Mouse (Mus musculus): Measurements from ENCODE around the gene Fam219b. TPM values are rescaled to one million over a fixed set of nuclear protein-coding genes. Genes with fewer than 3 reads are reported as not detected.

Gene Fam219b
- 10 to 100 TPM; 20.9 to 23.4 TPM for total RNA-seq (2021)
- long read RNA-seq, experiment 1, transcript Fam219b-201 (4 exons, 3,001 nt): minor isoform, 7 of 36 reads
- long read RNA-seq, experiment 1, transcript Fam219b-202 (5 exons, 3,017 nt): major isoform, 24 of 36 reads
- long read RNA-seq, experiment 1, partial matches to known transcripts: 1 of 36 reads
- long read RNA-seq, experiment 1, other reads (novel, unspliced or antisense): 4 of 36 reads
- long read RNA-seq, experiment 2, transcript Fam219b-202 (5 exons, 3,017 nt): major isoform, 12 of 23 reads
- long read RNA-seq, experiment 2, transcript Fam219b-201 (4 exons, 3,001 nt): minor isoform, 6 of 23 reads
- long read RNA-seq, experiment 2, partial matches to known transcripts: 0 of 23 reads
- long read RNA-seq, experiment 2, other reads (novel, unspliced or antisense): 5 of 23 reads

DNA sequence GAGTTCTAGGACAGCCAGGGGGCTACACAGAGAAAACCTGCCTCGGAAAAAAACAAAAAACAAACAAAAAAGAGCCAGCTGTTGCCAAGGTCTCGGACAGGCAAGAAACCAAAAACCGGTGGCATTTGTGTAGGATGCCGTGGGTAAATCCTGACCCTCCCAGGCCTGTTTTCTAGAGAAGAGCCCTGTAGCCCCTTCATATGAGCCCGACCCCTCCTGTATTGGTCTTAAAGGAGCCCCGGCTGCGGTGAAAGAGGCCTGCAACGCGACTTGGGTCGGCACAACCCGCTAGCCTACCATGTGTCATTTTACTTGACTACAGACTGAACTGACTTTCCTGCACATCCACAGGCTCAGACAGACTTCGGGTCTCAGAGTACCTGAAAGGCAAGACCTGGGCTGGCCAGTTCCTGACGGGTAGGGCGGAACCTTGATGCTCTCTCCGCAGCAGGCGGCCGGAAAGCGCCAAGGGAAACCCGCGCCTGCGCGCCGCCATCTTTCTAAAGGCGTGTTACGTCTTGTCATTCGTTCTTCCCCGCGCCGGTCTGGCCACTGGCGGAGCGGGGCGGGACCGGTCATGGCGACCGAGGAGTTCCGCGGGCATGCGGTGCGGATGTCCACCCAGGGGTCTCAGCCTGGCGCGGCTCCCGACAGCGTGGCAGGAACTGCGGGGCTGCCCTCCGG is at the start of gene Fam219b:
TSS of gene Fam219b (plus strand) at position 485 of the 684 bp plus-strand sequence.
- DNase-seq (ENCODE audit: low spot score in 2 of 2): peak; percentile 91 to 94

DNA sequence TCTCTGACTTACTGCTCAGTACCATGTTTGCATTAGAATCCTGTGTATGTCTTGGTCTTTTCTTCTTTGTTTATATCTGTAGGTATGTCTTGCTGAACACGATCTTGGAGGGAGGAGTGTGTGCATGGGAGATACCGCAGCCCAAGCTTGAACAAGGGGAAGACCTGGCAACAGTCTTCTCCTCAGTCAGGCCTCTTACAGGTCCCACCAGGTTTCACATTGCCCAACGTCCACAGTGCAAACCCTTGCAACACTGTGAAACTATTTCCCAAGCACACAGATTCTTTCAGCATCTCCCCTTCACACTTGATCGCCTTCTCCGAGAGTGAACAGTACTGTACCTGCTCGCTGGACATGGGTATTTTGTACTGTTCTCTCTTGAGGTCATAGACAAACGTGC is 49.5 kb upstream of the Fam219b start:
- no peak for DNase-seq (ENCODE audit: low spot score in 2 of 2)

GRCm38 (mm10) chr9:57493532-57493931 is 43.8 kb upstream of the Fam219b start:
- DNase-seq (ENCODE audit: low spot score in 2 of 2): no peak

- no peak for DNase-seq (ENCODE audit: low spot score in 2 of 2)
Measured at GRCm38 (mm10) chr9:57494970-57495369, 42.4 kb upstream of the Fam219b start.

- no peak for DNase-seq (ENCODE audit: low spot score in 2 of 2)
Measured at GRCm38 (mm10) chr9:57497236-57497635, 40.1 kb upstream of the Fam219b start.

DNA sequence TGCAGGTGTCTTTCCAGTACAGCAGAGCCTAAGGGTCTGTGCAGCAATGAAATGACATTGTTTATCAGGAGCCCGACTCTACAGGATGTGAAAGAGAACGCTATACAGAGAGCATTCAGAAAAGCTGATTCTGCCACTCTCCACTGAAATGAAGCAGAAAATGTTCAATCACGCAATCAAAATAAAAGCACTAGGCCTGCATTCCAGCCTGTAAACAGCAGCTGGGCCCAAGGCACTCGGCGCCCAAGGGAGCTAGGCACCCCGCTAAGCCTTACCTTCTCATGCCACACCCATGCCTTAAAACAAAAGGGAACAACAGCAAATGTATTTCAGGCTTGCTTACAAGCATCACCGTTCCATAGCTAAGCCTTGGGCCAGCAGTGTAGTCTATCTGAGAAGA is 38.8 kb upstream of the Fam219b start:
- no peak for DNase-seq (ENCODE audit: low spot score in 2 of 2)

- no peak for DNase-seq (ENCODE audit: low spot score in 2 of 2)
Measured at GRCm38 (mm10) chr9:57501452-57501851, 35.9 kb upstream of the Fam219b start.

GRCm38 (mm10) chr9:57501861-57502260 is 35.5 kb upstream of the Fam219b start:
- DNase-seq (ENCODE audit: low spot score in 2 of 2): peak in 1 of 2 experiments; percentile 25

GRCm38 (mm10) chr9:57502911-57503621 is 34.3 kb upstream of the Fam219b start:
- no peak for DNase-seq (ENCODE audit: low spot score in 2 of 2)

DNA sequence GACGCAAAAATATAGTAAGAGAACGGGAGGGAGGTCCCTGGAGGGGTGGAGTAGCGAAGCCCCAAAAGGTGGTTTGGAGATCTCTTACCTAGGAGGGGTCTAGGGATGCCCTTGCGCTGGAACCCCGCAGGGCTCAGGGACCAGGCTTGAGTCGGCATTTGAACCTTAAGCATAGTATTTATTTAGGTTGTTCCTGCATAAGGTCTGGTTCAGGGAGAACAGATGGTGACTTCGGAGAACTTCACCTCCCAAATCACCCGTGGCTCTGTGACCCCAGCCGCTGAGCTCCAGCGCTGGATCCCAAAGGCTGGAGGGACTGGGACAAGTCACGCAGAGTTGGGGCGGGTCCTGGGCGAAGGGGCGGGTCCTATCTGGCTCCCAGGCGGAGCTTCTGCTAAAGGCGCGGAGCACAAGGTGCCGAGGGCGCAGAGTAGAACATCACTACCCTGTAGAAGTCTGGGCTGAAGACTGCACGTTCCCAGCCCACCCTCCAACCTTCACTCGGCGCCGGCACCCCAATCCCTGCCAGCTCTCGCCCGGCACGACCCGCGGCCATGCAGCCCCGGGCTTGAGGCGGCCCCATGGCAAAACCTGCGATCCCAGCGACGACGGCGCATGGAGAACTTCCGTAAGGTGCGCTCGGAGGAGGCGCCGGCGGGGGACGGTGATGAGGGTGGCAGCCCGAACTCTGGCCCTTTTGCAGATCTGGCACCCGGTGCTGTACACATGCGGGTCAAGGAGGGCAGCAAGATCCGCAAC is 33.5 kb upstream of the Fam219b start, which contains the start of gene Rpp25:
TSS of gene Rpp25 (plus strand) at position 405 of the 759 bp plus-strand sequence.
- peak in 1 of 2 experiments; percentile 19 for DNase-seq (ENCODE audit: low spot score in 2 of 2)

GRCm38 (mm10) chr9:57504381-57504700 is 33.0 kb upstream of the Fam219b start:
- DNase-seq (ENCODE audit: low spot score in 2 of 2): peak in 1 of 2 experiments; percentile 38

DNA sequence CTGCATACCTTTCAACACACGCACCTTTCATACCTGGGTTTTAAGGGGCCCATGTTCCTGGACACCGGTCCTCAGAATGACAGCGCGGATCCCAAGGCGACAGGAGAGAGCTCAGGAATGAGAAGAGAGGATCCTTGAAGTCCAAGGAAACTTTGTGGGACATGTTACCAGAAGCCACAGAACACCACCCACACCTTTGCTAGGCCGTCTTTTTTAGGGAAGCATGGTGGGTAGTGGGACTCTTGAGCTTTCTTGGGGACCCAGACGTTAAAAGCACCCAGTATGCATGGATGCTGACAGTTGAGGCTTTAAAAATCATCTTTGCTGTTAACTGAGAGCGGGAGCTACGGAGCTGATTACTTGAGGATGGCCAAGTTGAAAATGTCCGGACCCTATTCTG is 32.4 kb upstream of the Fam219b start:
- DNase-seq (ENCODE audit: low spot score in 2 of 2): no peak

DNA sequence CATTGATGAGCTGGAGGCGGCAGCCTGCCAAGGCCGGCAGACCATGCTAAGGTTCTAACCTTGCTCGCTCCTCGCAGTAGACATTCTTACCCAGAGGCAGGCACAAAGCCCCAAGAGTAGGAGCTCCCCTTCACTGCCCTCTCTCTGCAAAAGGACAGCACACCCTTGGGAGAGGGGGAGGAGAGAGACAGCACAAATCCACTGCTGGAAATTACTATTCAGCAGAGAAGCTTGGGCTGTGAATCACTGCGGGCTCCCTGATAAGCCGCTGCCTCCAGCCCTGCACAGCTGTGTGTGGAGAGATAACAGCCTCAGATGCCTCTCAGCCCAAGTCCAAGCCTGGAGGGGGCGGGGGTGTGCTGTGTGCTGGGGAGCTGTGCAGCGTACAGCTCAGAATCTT is 31.6 kb upstream of the Fam219b start:
- DNase-seq (ENCODE audit: low spot score in 2 of 2): peak in 1 of 2 experiments; percentile 13

- DNase-seq (ENCODE audit: low spot score in 2 of 2): no peak
Measured at GRCm38 (mm10) chr9:57510577-57510976, 26.8 kb upstream of the Fam219b start.

- DNase-seq (ENCODE audit: low spot score in 2 of 2): peak; percentile 56 to 58
Measured at GRCm38 (mm10) chr9:57517113-57517512, 20.2 kb upstream of the Fam219b start.

DNA sequence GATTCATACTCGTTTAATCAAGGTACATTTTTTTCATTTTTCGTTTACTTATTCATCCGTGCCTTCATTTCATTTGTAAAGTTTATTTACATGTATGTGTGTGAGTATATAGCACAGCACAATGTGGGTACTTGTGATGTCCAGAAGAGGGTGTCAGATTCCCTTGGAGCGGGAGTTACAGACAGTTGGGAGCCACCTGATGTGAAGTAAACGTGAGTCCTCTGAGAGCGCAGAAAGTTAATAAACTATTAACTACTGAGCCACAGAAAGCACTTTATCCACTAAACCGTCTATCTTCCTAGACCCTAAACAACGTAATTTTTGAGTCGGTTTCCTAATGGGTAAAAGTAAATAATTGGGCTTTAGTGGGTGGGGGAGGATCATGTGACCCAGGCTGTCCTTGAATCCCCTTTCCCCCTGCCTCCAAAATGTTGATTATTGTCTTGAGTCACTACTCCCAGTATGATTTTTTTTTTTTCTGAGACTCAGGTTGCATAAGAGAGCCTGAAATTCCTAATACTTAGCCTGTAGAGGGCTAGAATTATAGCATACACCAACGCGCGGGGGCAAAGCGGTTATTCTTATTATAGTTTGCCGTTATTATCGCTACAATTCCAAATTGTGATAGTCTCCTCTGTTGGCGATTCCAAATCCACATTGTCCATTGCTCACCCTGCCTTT is 16.8 kb upstream of the Fam219b start:
- DNase-seq (ENCODE audit: low spot score in 2 of 2): no peak

- DNase-seq (ENCODE audit: low spot score in 2 of 2): peak; percentile 92 to 94
Measured at GRCm38 (mm10) chr9:57521056-57521911, 16.0 kb upstream of the Fam219b start, which contains the start of gene Cox5a. Gene Cox5a, plus strand, starts transcription at chr9:57521274.

- no peak for DNase-seq (ENCODE audit: low spot score in 2 of 2)
Measured at GRCm38 (mm10) chr9:57522114-57522860, 15.0 kb upstream of the Fam219b start.

DNA sequence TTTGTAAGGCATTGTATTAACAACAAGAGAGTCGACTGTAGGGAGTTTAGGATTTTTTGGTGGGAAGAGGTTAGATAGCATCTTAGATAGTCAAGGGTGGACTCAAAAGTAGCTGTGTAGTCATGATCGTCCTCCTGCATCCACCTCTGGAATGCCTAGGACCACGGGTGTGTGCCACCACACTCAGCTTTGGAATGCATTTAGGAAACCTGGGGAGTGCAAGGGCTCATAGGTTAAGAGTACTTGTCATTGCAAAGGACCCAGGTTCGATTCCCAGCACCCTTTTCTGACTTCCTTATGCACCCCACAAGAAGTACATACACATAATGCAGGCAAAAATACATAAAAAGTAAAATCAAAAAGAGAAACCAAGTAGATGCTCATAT is 14.5 kb upstream of the Fam219b start:
- DNase-seq (ENCODE audit: low spot score in 2 of 2): no peak

Measured in layer of hippocampus, postnatal 14 days (tissue).